Mouse (Mus musculus): ENCODE measurements at regions not wholly inside any gene's neighbourhood (a gene's known extent, or its start where the extent isn't known, plus 50 kb on each side); places are given as distances from the start of the nearest gene placed in this dataset.

DNA sequence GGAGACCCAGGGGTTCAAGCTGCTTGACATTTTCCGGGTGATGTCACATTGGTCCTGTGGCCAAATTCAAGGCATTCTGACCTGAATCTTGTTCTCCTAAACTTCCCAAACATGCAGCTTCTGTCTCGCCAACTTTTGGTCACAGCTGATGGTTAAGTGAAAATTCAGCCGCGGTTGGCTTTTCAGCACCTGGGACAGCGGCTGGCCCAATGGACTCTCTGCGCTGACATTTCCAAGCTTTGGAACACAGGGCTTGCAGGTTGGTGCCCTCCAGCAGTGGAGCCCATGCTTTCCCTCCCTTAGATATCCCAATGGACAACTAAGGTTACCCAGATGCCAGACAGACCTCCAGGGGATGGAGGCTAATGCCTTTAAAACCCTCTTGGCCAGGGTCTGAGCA is 100.2 kb downstream of the Aipl1 start:
- TF ChIP-seq MAX (IDR thresholded peaks at IDR 0.05; ENCODE audit: low read length) (no peak), MAZ (IDR thresholded peaks at IDR 0.05; ENCODE audit: low read depth, low read length) (no peak), GATA1 (IDR thresholded peaks at IDR 0.05; ENCODE audit: low read depth, low read length) (no peak), CTCF (IDR thresholded peaks at IDR 0.05 in 2 of 3, conservative IDR thresholded peaks at IDR 0.05 in 1 of 3; ENCODE audit: control insufficient read depth in 1 of 3, insufficient read depth in 1 of 3, low read depth in 2 of 3, low read length in 3 of 3, poor library complexity in 1 of 3, severe bottlenecking in 1 of 3) (no peak), TBP (IDR thresholded peaks at IDR 0.05; ENCODE audit: low read depth, low read length) (no peak), EP300 (IDR thresholded peaks at IDR 0.05; ENCODE audit: low read depth in 1 of 2, low read length in 2 of 2) (no peak), POLR2A (IDR thresholded peaks at IDR 0.05; ENCODE audit: control insufficient read depth in 1 of 2, insufficient read depth in 1 of 2, low read depth in 1 of 2, low read length in 2 of 2, poor library complexity in 1 of 2) (no peak), ZC3H11A (IDR thresholded peaks at IDR 0.05; ENCODE audit: low read depth, low read length) (no peak), JUND (IDR thresholded peaks at IDR 0.05; ENCODE audit: low read depth, low read length) (no peak)
